Mouse (Mus musculus) megakaryocyte, embryonic 14.5 days (primary cell): ENCODE measurements around the gene Slc35a2. TPM values are rescaled to one million over a fixed set of nuclear protein-coding genes. Genes with fewer than 3 reads are reported as not detected.
A peak's percentile ranks its signal among the peaks of the same experiment; 100 is the strongest.
"Not testable (repeated sequence)": the region's sequence is repeated elsewhere in the genome, so short reads cannot be mapped to it uniquely, and the experiment has no call there.

Source experiments
- H3K27me3 ChIP-seq: replicated peaks from 2 replicates; pipeline ENCODE3; 2012; ENCODE audit warnings: inconsistent platforms
- H3K36me3 ChIP-seq: replicated peaks from 2 replicates; pipeline ENCODE3; 2012; ENCODE audit warnings: low read length, inconsistent platforms, mixed read lengths
- H3K4me1 ChIP-seq: 2 replicates; pipeline ENCODE4 v1.6.1; 2012; ENCODE audit warnings: inconsistent platforms
- H3K4me3 ChIP-seq: replicated peaks from 2 replicates; pipeline ENCODE3; 2012; ENCODE audit warnings: moderate library complexity, mild to moderate bottlenecking, inconsistent platforms
- H3K9me3 ChIP-seq: 2 replicates; pipeline ENCODE4 v1.6.1; 2012; ENCODE audit warnings: inconsistent platforms
- FLI1 ChIP-seq: IDR thresholded peaks from 2 replicates; pipeline ENCODE4 v1.6.1; 2012; ENCODE audit warnings: low read length, inconsistent platforms, mixed read lengths
- GATA1 ChIP-seq: IDR thresholded peaks from 3 replicates; pipeline ENCODE4 v1.6.1; 2012; ENCODE audit warnings: mixed read lengths, low read length, inconsistent platforms, borderline replicate concordance
- polyA plus RNA-seq: library from polyadenylated mRNA; stranded (reverse); fragments of >175 nt; gene quantifications from 2 replicates; pipeline ENCODE4 v1.2.3, GENCODE M21; 2012; ENCODE audit warnings: low replicate concordance; ENCODE audit not compliant: insufficient read depth

Gene Slc35a2
- polyA plus RNA-seq, 1 experiment = 99.5 TPM

DNA sequence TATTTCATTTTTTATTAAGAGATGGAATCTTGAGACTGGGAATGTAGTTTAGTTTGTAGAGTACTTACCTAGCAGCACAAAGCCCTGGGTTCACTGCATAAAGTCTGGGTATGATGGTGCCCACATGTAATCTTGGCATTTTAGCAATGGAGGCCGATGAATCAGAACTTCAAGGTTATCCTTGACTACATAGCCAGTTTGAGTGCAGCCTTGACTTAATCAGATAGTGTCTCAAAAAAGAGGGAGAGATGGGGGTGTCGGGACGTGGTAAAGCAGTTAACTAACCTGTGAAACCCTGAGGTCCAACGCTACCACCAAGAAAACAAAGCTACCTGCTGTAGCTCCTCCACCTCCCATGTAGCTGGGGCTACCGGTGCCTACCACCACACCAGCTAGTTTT, 20.6 kb downstream of the Slc35a2 start:
- TF ChIP-seq GATA1 (no peak), FLI1 (no peak)
- H3K27me3 ChIP-seq = no peaks in the 10 kb centered on the region
- peaks cover 9% of the 10 kb centered on the region; the same call in 1 of the 2 replicates for H3K4me1 ChIP-seq
- H3K9me3 ChIP-seq = peaks cover 5% of the 10 kb centered on the region; the same call in 1 of the 2 replicates
- H3K36me3 ChIP-seq = peaks cover 49% of the 10 kb centered on the region
- H3K4me3 ChIP-seq = no peak overlapping the region

DNA sequence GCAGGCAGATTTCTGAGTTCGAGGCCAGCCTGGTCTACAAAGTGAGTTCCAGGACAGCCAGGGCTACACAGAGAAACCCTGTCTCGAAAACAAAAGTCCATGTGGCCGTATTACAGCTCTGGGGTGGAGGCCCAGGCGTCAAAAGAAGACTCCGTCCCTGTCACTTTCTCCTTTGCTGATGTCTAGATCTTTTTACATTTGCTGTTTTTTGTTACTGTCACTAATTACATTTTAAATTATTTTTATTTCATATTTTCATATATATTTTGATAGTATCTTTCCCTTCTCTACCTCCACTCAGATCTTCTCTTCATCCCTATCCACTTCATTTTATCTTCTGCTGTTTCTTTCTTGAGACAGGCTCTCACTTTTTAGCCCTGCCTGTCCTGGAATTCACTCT, 23.9 kb downstream of the Slc35a2 start, which contains the start of gene Gm10491:
Gene Gm10491 (minus strand): TSS at position 101 of the 400 bp plus-strand sequence.
- H3K4me3 ChIP-seq = no peak within 1 kb of the TSS
- no peaks in the 10 kb centered on the region for H3K27me3 ChIP-seq
- H3K9me3 ChIP-seq = peaks cover 3% of the 10 kb centered on the region; the same call in 1 of the 2 replicates
- TF ChIP-seq GATA1 = no peak
- TF ChIP-seq FLI1 = no peak
- H3K36me3 ChIP-seq = peaks cover 42% of the 10 kb centered on the region
- H3K4me1 ChIP-seq = no peaks in the 10 kb centered on the region

DNA sequence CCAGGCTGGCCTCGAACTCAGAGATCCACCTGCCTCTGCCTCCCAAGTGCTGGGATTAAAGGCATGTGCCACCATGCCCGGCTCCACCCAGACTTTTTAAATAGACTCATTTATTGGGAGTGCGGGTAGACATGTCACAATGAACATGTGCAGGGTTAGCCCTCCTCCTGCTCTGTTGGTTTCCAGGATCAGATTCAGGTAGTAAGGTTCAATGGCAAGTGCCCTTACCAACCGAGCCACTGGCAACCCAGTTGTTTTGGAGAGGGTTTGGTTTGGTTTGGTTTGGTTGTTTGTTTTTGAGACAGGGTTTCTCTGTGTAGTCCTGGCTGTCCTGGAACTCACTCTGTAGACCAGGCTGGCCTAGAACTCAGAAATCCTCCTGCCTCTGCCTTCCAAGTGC, 25.4 kb downstream of the Slc35a2 start, which contains the start of gene Gm10490:
Gene Gm10490 (plus strand): TSS at position 301 of the 400 bp plus-strand sequence.
- H3K4me1 ChIP-seq, H3K9me3 ChIP-seq, H3K4me3 ChIP-seq: not testable (repeated sequence)

DNA sequence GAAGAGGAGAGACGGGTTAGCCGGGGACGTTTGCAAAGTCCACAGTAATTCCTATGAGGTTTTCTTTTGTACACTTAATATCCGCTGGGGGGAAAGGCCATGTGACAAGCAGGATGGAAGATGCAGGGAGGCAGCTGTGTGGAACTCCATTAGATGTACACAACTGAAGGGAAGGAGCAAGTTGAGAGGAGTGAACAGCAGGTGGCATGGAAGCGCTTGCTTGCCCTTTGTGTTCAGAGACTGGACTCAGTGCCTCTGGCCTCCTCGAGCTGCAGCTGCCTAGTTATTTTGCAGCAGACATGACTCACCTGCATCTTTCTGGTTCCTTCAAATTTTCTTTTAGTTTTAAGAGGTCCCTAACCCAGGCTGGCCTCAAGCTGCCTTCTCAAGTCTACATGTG, 26.6 kb downstream of the Slc35a2 start:
- Histone ChIP-seq H3K27me3 (no peaks in the 10 kb centered on the region), H3K36me3 (peaks cover 21% of the 10 kb centered on the region), H3K4me1 (no peaks in the 10 kb centered on the region), H3K9me3 (peaks cover 3% of the 10 kb centered on the region; the same call in 1 of the 2 replicates), H3K4me3 (no peak overlapping the region)
- TF ChIP-seq GATA1 (no peak), FLI1 (no peak)

More for the DNA sequence above, 25.4 kb downstream of the Slc35a2 start, which contains the start of gene Gm10490:
- not testable (repeated sequence) for H3K27me3 ChIP-seq
- H3K36me3 ChIP-seq = peaks cover 29% of the 10 kb centered on the region

DNA sequence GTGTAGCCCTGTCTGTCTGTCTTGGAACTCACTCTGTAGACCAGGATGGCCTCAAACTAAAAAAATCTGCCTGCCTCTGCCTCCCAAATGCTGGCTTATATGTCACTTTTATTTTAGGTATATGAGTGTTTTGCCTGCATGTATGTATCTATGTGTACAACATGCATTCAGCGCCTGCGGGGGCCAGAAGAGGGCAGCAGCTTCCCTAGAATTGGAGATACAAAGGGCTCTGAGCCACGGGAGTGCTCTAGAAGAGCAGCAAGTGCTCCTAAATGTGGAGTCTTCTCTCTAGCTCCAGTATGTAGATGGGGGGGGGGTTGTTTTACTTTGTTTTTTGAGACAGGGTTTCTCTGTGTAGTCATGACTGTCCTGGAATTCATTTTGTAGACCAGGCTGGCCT, 31.8 kb downstream of the Slc35a2 start:
- not testable (repeated sequence) for H3K9me3 ChIP-seq, H3K4me3 ChIP-seq, H3K36me3 ChIP-seq
- Histone ChIP-seq H3K4me1 (peaks cover 11% of the 10 kb centered on the region; the same call in 1 of the 2 replicates), H3K27me3 (peaks cover 20% of the 10 kb centered on the region)

DNA sequence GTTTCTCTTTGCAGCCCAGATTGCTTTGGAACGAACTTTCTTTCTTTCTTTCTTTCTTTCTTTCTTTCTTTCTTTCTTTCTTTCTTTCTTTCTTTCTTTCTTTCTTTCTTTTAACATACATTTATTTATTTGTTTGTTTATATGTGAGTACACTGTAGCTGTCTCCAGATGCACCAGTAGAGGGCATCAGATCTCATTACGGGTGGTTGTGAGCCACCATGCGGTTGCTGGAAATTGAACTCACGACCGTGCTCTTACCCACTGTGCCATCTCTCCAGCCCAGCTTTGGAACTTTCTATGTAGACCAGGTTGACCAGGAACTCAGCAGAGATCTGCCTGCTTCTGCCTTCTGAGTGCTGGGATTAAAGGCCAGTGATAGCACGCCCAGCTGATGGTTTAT, 34.1 kb downstream of the Slc35a2 start:
- not testable (repeated sequence) for H3K9me3 ChIP-seq, H3K4me3 ChIP-seq, H3K36me3 ChIP-seq
- Histone ChIP-seq H3K27me3 (peaks cover 43% of the 10 kb centered on the region), H3K4me1 (peaks cover 29% of the 10 kb centered on the region)

DNA sequence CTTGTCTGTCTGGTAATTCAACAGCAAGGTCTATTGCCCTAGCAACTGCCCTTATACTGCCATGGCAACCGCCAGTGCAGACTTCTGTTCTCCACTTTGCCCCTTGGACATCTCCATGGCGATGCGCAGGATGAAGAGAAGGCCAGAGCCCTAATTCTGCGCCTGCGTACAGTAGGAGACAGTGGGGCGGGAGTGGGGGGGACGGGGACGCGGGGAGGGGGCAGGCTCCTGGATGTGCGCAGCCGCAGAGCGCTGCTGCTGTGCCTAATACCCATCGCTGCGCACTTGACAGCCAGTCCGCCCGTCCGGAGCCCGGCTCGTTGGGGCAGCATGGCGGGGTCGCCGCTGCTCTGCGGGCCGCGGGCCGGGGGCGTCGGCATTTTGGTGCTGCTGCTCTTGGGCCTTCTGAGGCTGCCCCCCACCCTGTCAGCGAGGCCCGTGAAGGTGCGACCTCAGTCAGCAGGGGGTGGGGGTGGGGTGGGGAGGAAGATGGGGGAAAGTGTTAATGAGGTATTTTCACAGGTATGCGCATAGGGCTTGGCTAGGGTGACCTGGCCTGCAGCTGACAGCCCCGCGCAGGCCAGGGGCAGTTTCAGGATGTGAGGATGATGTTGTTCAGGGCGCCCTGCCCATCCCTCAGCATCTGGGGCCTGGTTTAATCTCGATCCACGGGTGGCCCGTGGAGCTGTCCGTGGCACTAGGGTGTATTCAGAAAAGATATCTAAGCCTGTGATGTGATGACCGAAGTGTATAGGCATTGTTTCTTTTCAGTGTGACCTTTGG, 36.0 kb downstream of the Slc35a2 start, which contains the start of gene Pcsk1n:
Gene Pcsk1n (plus strand): TSS at position 222 of the 783 bp plus-strand sequence.
- Histone ChIP-seq H3K4me1 (peaks cover 32% of the 10 kb centered on the region), H3K36me3 (no peaks in the 10 kb centered on the region), H3K27me3 (peaks cover 60% of the 10 kb centered on the region), H3K9me3 (peaks cover 17% of the 10 kb centered on the region), H3K4me3 (no peak within 1 kb of the TSS)
- no peak for TF ChIP-seq GATA1
- no peak for TF ChIP-seq FLI1

DNA sequence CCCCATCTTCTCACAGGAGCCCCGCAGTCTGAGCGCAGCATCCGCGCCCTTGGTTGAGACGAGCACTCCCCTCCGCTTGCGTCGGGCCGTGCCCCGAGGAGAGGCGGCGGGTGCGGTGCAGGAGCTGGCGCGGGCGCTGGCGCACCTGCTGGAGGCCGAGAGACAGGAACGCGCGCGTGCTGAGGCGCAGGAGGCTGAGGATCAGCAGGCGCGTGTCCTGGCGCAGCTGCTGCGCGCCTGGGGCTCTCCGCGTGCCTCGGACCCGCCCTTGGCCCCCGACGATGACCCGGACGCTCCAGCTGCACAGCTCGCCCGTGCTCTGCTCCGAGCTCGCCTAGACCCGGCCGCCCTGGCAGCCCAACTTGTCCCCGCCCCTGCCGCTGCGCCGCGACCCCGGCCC, 38.2 kb downstream of the Slc35a2 start:
- peaks cover 19% of the 10 kb centered on the region for H3K9me3 ChIP-seq
- TF ChIP-seq GATA1 (no peak), FLI1 (no peak)
- H3K4me3 ChIP-seq = peak overlapping the region; percentile 86
- peaks cover 32% of the 10 kb centered on the region for H3K4me1 ChIP-seq
- H3K36me3 ChIP-seq = no peaks in the 10 kb centered on the region
- peaks cover 75% of the 10 kb centered on the region for H3K27me3 ChIP-seq

DNA sequence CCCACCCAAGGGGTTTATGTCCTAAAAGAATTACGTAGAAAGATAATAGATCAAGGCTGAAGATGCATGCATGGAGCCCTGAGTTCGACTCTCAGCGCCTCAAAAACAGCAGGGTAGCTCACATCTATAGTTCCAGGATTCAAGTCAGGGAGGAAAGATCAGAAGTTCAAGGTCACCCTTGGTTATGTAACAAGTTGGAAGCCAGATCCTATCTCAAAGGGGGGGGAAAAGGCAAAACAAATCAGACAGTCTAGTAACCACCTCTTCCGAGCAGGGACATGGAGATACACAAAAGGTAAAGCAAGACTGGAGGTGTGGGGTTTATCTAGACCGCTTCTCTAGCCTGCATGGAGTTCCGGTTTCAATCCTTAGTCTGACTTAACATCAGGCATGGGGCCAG, 42.4 kb downstream of the Slc35a2 start:
- Histone ChIP-seq H3K4me1 (peaks cover 28% of the 10 kb centered on the region), H3K36me3 (peaks cover 12% of the 10 kb centered on the region), H3K27me3 (peaks cover 83% of the 10 kb centered on the region), H3K4me3 (no peak overlapping the region), H3K9me3 (peaks cover 21% of the 10 kb centered on the region)
- TF ChIP-seq FLI1 = no peak
- no peak for TF ChIP-seq GATA1

DNA sequence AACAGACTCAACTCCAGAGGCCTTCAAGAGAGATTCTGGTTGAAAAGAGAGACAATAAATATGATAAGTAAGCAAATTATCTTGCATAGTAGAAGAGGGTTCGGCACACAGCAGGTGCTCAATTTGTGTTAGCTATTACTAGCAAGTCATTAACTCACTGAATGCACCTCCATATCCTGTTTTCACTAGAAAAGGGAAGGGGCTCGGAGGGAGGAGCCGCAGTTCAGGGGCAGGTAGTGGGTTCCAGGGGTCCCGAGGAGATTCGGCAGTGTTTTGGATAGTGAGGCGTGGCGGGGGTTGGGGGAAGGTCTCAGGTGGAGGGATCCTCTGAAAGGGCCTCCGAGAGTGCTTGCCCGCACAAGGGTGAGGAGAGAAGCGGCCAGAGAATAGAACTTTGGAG, 43.3 kb downstream of the Slc35a2 start:
- Histone ChIP-seq H3K9me3 (peaks cover 18% of the 10 kb centered on the region), H3K36me3 (peaks cover 19% of the 10 kb centered on the region), H3K4me1 (peaks cover 23% of the 10 kb centered on the region), H3K4me3 (no peak overlapping the region), H3K27me3 (peaks cover 78% of the 10 kb centered on the region)
- no peak for TF ChIP-seq GATA1
- no peak for TF ChIP-seq FLI1
